Mouse (Mus musculus) spleen, adult 2 months (tissue): ENCODE measurements around the gene Hoxb5.

ENCODE experiments used
- CTCF ChIP-seq: fragments of 200-500 bp; IDR thresholded peaks from 2 replicates; pipeline ENCODE4 v1.5.1; 2011; ENCODE audit warnings: mild to moderate bottlenecking, inconsistent platforms; ENCODE audit not compliant: insufficient read depth, insufficient read length, insufficient replicate concordance; ENCODE audit errors: extremely low read depth
- POLR2A ChIP-seq: fragments of 200-500 bp; IDR thresholded peaks from 2 replicates; pipeline ENCODE4 v1.6.1; 2011; ENCODE audit warnings: low read depth, low read length, inconsistent platforms

GRCm38 (mm10) chr11:96345220-96345892 lies 42.2 kb downstream of the Hoxb5 start:
- no peak for TF ChIP-seq POLR2A
- TF ChIP-seq CTCF: no peak
